Mouse (Mus musculus) myocyte (in vitro differentiated cells): Measurements from ENCODE around the gene Rgs3.

Source experiments
- CEBPB ChIP-seq: IDR thresholded peaks from 2 replicates; pipeline ENCODE4 v1.6.1; 2011; ENCODE audit warnings: mild to moderate bottlenecking, moderate library complexity; ENCODE audit not compliant: poor library complexity, insufficient read depth, severe bottlenecking
- E2F4 ChIP-seq: IDR thresholded peaks from one replicate; pipeline ENCODE4 v1.6.1; 2011; ENCODE audit warnings: mild to moderate bottlenecking, control low read depth, moderate library complexity; ENCODE audit not compliant: insufficient read depth
- MAX ChIP-seq: IDR thresholded peaks from one replicate; pipeline ENCODE4 v1.6.1; 2011; ENCODE audit warnings: low read depth, mild to moderate bottlenecking, control low read depth
- MYOD1 ChIP-seq, 3 experiments: IDR thresholded peaks; one replicate each; pipeline ENCODE4 v1.6.1; 2011; ENCODE audit warnings: control low read depth in 2 of 3, low read depth in 2 of 3, mild to moderate bottlenecking in 2 of 3, moderate library complexity in 1 of 3; ENCODE audit not compliant: insufficient read length in 2 of 3, control insufficient read depth in 1 of 3
- POLR2A ChIP-seq: IDR thresholded peaks from one replicate; pipeline ENCODE4 v1.6.1; 2011; ENCODE audit warnings: low read depth, mild to moderate bottlenecking, control low read depth, moderate library complexity; ENCODE audit not compliant: insufficient read length
- POLR2AphosphoS2 ChIP-seq: IDR thresholded peaks from one replicate; pipeline ENCODE4 v1.6.1; 2011; ENCODE audit warnings: low read depth, control low read depth; ENCODE audit not compliant: insufficient read length
- SRF ChIP-seq: IDR thresholded peaks from one replicate; pipeline ENCODE4 v1.6.1; 2011; ENCODE audit warnings: low read depth; ENCODE audit not compliant: control insufficient read depth, insufficient read length
- TCF3 ChIP-seq: IDR thresholded peaks from one replicate; pipeline ENCODE4 v1.6.1; 2011; ENCODE audit warnings: low read depth, control low read depth; ENCODE audit not compliant: insufficient read length
- USF1 ChIP-seq: IDR thresholded peaks from one replicate; pipeline ENCODE4 v1.6.1; 2011; ENCODE audit warnings: low read depth, mild to moderate bottlenecking, control low read depth, moderate library complexity

GRCm38 (mm10) chr4:62640496-62641229 lies 81.0 kb downstream of the Rgs3 start:
- no peak for TF ChIP-seq CEBPB
- no peak for TF ChIP-seq E2F4
- TF ChIP-seq MAX: no peak
- TF ChIP-seq POLR2A: no peak
- TF ChIP-seq SRF: no peak
- no peak for TF ChIP-seq POLR2AphosphoS2
- no peak for TF ChIP-seq MYOD1 (IDR thresholded peaks at IDR 0.05; ENCODE audit: control insufficient read depth in 1 of 3, insufficient read length in 2 of 3, low read depth in 2 of 3)
- no peak for TF ChIP-seq USF1
- TF ChIP-seq TCF3: no peak
